Mouse (Mus musculus) c-Kit-negative CD71-positive TER-119-positive erythroid progenitor cells, embryonic 14.5 days (primary cell): ENCODE measurements around the gene Azin2.

Experiments
- DNase-seq: peaks from one replicate; pipeline ENCODE4 v3.0.0-alpha.2; 2013; ENCODE audit warnings: low read depth, low spot score

The Azin2 gene

DNA sequence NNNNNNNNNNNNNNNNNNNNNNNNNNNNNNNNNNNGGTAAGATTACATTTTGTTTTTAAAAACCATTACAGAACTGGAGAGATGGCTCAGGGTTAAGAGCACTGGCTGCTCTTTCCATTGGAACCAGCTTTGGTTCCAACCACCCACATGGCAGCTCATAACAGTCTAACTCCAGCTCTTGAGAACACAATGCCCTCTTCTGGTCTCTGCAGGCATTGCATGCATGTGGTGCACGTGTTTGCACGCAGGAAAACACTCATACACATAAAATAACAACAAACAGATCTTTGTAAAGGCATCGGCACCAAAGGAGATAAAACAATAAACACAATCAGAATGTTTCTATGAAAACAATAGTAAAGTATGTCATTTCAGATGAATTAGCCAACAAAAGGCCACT lies 19.9 kb downstream of the Azin2 start:
- no peak for DNase-seq

DNA sequence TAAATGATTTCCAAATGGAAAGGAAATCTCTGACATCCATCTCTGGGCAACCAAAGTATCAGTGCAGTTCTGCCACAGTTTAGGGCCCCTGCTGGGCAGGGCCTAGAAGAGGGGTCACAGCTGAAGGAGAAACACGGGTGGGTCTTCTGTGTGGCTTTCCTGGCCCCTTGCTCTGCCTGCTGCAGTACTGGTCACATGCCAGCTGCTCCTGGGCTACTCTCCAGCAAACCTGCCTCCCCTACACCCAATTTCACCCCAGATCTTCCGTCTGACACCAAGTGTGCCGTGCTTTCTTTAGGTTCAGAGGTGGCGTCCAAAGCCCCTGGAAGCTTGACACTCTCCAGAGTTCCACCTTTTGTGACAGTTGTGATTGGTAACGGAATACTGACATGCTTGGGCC lies 26.6 kb downstream of the Azin2 start:
- DNase-seq = no peak

DNA sequence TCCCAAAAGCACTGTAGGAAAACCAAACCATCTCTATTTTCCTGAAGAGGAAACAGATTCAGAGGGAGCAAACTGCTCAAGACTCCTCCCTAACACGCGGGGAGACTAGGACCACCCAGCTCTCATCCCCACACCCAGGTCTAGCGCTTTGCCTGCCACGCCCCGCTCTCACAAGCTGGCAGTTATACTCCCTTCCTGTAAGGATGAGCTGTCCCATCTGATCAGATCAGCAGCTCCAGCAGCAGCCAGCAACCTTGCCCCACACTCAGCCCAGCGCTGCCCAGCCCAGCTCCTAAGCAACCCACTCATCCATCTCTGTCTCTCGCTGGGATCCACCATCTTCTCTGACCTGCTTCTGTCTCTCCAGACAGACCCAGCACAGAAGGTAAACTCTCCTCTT lies 29.5 kb downstream of the Azin2 start:
- DNase-seq = no peak

DNA sequence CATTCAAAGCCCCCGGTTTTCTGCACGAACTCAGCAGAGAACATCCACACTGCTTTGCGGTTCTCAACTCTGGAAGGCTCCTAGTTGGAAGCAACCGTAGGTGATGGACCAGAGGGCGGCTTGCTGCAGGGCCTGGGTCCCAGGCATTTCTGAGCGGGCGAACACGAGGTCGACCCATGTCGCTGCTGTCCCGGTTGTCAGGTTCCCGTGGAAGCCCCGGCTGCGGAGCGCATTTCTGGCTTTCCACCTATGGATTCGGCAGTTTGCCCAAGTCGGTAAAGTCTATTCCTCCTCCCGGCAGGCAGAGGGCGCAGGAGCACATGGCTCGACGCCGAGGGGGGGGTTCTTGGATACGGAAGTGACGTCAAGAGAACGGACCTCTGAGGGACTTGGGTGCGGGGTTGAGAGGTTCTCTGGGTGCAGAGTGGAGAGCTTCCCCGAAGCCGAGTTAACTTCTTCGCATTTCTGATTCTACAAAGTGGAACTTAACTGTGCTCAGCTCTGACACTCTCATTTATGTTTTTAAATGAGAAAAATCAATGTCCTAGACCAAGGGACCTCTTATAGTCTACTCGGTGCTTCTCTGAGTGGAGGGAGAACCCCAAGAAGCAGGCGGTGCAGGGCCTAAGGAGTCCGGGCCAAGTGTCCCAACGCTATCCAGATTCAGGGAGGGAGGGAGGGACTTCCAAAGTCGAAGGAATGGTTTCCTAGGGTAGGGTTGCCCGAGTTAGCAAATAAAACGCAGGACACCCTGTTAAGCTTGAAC lies 37.2 kb downstream of the Azin2 start:
- no peak for DNase-seq

DNA sequence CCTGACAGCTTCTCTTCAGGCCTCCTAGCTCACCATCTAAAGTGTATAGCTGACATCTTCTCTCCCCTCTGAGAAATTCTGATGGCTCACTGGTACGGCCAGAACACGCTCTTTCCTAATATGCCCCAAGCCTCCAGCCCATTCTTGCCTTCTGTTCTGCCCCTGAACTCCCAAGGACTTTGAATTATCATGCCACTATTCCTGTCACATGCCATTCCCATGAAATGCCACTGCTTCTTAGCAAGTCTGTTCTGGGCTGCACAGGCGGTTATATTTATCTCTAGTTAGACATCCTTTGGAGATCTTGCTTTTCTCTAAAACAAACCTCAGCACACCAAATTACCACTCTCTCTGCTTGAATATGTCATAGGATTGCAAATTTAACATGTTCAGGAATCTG lies 38.6 kb downstream of the Azin2 start:
- DNase-seq = no peak

DNA sequence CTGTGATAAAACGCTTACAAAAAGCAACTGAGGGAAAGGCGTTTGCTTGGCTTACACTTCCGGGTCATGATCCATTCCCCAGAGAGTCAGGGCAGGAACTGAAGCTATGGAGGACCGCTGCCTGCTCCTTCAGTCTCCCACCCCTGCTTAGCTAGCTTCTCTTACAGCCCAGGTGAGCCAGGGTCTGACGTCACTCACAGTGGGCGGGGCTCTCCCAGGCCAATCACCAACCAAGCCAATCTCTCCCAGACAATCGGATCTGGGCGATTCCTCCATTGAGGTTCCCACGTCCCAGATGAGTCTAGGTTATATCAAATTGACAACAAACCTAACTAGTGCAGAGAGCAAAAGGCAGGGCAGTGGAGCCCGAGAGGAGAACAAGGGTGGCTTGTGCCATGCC lies 43.1 kb downstream of the Azin2 start:
- no peak for DNase-seq

DNA sequence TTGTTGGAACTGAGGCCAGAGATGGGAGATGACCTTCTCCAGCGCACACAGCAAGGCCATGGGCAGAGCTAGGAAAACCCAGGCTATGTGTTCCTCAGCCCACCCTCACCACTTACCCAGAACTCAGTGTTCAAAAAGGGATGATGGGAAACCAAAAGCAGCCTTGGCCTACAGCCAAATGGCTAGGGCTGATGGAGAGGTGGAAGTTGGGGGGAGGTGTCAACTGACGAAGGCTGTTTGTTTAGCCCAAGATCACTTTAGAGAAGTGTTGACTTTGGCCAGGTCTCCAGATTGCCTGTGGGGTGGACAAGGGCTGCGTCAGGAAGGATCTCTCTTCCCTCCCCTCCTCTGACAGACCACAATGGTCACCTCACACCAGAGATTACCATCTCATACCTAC lies 44.1 kb downstream of the Azin2 start:
- no peak for DNase-seq

DNA sequence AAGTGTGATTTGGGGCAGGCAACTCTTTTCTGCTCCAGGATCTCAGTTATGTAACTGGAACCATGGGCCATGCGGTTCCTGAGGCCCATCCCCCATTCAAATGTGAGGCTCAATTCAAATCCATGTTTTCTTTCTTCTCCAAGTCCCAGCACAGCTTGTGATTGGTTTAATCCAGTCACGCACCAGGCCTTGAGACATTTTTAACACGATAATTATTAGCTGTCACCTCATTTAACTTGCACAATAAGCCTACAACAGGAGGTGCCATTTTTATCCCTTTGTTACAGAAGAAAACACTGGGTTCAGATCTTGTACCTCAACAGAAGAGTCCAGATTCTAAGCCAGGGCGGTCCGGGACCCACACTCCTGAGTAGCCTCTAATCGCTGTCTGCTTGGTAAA lies 44.5 kb downstream of the Azin2 start:
- no peak for DNase-seq

DNA sequence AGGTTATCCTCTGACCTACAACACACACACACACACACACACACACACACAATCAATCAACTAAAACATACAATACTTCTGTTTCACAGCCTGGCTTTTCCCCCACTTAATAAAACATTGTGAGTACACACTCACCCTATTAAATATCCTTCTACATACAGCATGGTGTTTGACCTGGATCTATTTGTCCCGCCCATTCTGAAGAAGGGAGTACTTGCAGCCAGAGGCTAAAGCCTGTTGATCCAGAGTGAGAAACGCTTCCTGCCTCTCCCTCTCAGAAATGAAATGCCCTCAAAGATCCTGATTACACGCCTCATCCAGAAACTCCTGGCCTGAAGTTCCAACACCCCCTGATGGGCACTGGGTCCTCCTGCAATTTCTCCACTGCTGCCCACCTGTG lies 45.1 kb downstream of the Azin2 start:
- no peak for DNase-seq

DNA sequence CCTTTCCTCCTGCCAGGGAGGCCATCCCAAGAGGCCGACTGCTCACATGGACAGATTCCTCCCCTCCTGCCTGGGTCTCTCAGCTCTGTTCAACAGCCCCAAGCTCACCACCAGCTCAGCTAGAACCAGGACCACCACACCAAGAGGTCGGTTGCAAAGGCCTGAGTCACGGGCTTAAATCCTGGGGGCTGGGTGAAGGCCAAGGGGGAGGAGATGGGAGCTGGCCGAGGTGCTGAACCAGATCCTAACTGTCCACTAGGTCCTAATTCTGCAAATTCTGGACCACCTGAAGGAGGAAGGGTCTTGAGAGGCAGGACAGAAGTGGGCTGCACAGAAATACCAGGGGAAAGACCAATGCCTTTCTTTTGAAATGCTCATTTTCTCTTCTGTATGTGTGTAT lies 48.4 kb downstream of the Azin2 start:
- DNase-seq = no peak

DNA sequence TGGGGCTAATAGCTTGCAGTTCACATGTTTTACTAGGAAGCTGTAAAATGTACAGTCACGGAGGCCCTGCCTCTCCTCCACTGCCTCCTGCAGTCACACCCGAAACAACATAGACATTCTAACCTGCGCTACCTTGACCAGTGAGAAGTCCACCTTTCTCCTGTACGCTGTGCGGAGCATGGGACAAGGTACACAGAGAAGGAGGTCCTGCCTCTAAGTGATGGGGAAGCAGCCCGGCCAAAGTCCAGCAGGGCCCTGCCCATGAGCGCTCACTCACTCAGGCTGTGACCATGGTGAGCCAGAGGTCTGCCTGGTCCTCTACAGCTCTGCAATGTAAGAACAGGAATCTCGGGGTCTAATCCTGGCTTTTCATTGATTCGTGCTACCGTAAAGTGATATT lies 50.2 kb downstream of the Azin2 start:
- no peak for DNase-seq

DNA sequence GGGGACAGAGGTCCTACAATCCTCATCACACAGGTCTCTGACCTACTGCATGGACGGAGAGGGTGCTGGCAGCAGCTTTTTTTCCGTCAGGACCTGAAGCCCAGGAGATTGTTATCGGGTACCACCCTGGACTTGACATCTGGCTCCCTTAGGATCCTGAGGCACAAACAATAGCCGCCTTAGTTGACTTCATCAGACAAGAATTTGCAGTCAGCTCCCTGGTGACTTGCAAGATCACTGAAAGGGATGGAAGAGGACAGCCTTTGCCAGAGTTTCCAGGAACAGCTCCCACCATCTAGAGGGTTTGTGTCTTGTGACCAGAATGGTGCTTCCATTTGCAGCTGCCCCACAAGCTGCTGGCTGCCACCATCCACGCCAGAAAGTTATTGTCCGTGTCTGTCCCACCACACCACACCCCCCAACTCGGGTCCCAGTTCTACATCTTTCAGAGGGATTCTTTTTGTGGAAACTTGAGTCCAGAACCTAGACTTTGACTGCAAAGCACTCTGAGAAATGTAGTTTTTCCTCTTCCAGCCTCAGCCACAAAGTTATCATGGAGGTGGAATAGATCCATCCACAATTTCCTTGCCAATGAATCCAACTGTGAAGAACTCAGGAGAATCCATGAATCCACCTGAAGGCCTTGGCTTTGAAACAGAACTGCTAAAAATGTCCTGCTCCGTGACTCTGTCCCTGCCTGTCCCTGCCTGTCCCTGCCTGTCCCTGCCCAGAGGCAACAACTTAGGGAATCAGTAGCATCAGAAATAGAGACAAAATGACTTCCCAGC lies 51.8 kb downstream of the Azin2 start:
- DNase-seq = no peak

DNA sequence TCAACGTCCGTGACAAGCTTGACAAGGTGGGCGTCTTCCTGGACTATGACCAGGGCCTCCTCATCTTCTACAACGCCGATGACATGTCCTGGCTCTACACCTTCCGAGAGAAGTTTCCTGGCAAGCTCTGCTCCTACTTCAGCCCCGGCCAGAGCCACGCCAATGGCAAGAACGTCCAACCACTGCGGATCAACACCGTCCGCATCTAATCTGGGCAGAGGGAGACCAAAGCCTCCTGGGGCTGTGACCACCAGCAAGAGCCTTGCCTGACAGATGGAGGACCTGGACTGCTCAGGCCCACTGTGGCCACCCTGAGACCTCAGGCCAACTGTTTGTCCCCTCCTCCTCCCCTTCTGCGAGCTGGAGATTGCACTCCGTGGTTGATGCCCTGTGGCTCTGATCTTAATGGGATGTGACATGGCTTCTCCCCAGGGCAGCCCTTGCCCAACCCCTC lies 52.8 kb downstream of the Azin2 start:
- DNase-seq = no peak

DNA sequence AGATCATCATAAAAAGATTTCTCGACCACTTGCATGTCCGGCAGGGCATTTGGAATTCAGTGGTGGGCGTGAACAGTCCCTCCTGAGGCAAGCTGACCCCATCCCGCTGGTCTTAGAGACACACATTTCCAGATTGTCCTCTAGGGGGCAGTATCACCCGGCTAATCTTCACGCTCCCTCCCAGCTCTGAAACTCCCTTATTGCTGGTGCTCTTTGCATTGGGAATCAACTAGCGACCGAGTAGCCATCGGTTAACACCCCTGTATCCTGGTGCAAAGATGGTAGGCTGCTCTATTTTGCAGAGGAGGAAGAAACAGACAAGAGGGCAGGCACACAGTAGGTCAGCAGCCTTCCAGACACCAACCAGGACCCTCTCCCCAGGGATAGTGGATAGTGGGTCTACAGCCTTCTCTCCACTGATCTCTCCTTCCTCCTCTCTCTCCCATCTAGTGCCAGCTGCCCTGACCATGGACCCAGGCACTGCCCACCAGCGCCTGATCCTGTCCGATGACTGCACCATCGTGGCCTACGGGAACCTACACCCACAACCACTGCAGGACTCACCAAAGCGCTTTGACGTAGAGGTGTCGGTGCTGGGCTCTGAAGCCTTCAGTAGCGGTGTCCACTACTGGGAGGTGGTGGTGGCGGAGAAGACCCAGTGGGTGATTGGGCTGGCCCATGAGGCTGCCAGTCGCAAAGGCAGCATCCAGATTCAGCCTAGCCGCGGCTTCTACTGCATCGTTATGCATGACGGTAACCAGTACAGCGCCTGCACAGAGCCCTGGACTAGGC lies 53.5 kb downstream of the Azin2 start:
- peak; percentile 20 for DNase-seq

DNA sequence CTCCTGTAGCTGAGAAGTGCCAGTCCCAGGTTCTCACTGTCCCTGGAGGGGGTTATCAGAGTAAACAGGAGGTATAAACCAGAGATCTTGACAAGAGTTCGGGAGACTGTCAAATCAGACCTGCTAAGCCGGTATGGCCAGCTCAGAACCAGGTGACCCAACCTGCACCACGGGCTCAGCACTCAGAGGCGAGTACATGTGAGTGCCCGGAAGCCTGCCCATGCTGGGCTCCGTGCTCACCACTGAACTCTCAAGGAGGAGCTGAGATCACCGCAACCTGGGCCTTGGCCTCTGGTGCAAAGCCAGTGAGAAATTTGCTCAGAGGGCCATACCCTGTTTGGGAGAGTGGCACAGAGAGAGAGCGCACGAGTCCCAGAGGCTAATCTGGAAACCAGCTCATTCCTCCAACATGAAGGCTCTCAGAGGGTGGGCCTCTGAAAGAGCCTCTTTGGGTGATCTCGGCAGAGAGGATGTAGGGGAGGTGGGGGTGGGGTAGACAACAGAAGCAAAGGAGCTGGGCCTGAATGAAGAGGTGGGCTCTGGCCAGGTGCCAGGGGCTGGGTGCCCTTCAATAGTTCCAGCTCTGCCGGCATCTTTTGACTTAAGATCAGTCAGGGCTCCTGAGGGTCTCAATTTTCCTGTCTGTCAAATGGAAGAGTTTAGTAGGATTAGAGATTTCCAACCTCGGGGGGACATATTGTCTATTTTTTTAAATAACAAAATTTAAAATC lies 54.8 kb downstream of the Azin2 start:
- DNase-seq = no peak

DNA sequence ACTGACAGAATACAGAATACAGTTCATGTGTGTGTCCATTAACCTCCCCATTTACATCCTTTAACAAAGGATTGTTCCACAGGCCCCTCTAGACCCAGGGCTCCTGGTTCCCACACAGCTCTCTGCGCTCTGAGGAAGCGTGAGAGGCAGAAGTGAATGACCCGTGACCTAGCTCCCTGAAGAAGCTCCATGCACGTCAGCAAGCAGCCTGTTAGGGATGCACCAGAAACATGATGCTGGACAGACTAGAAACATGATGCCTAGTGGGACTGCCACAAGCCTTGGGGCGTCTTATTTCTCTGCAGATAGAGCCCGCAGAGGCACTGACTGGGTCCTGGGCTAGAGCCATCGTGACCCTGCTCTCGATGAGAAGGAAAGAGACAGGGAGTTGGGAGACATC lies 55.5 kb downstream of the Azin2 start:
- DNase-seq = no peak

DNA sequence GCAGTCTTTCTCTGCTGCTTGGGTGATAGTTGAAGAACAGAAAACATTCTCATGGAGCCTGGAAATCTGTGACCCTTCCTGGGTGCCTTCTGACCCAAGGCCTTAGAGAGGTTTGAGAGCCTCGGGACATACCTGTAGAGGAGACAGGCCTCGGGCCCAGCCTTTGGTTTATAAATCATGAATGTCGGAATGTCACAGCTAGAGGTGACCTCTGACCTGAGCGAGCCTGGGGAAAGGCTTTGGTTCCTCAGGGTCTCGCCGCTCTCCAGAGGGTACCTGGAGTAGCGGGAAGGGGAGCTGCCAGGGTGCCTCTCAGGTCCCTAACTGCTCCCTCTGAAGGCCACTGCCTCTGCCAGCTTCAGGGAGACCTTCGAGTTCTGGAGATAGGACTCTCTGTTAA lies 57.0 kb downstream of the Azin2 start:
- DNase-seq = no peak

DNA sequence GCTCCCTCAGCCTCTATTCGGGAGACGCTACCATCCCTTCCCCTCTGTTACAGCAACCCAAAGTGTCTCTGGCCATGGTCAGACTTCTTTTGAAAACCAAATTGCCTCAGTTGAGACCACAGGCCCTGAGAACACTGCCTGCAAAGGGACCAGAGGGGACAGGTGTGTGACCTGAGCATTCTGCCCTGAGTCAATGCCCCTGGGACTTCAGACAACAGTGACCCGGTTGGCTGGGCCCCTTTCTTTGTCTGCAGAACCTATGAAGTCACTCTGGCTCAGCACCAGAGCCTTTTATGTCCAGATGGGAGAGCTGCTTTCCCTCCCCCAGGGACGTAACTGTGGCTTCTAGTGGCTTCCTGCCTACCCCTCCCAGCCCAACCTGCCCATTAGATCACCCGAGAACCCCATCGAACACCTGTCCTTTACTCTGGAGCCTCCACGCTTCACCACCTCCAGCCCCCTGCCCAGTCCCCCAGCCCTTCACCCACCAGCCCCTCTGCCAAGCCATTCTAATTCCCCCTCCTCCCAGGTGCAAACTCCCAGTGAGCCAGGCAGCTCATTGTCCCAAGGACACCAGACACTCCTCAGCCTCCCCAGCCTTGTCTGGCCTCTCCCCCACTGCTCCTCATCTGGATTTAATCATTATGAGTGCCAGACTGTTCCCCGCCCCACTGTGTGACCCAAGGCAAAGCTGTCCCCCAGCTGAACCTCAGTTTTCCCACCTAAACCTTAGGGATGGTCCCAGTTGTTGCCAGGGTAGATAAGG lies 58.0 kb downstream of the Azin2 start:
- no peak for DNase-seq

DNA sequence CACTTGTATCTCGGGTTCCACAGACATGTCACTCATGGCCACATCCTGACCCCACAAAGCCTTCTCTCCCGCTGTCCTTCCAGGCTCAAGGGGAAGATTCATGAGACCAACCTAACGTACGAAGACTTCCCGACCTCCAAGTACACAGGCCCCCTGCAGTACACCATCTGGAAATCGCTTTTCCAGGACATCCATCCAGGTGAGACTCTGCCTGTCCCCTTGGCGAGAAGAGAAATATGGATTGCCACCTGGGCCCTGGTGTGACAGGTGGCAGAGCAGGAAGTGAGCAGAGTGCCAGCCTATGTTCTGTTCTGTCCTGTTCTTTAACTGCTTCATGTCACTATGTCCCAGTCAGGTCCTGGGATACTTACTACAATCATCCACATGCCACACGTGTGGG lies 59.9 kb downstream of the Azin2 start:
- DNase-seq = no peak

DNA sequence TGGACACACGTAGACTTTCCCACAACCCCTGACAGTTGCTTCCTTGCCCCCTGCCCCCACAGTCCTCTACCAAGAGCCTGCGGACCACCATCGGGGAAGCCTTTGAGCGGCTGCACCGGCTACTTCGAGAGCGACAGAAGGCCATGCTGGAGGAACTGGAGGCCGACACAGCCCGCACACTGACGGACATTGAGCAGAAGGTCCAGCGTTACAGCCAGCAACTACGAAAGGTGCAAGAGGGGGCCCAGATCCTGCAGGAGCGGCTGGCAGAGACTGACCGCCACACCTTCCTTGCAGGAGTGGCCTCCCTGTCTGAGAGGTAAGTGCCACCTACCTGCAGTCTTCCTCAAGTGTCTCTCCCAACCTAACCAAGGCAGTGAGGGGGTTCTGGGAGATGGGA lies 61.8 kb downstream of the Azin2 start:
- no peak for DNase-seq

DNA sequence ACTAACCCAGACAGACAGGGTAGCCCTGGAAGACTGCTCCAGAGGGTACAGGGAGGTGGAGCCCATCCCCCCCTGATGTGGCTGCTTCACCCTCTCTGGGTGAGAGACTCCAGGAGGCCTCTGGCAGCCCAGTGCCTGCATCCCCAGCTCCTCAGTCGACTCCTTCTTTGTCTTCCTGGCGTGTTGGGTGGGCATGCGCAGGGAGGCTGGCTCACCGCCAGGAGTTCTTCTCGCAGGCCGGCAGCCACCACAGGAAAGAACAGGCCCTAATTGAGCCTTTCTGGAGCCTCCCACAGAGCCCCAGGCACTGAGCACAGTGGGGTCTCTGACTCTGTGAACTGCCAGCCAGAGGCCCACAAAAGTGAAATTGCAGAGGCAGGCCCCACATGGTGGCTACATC lies 62.9 kb downstream of the Azin2 start:
- no peak for DNase-seq
